In genomic region chr7:82581802-82582201, GRCm38 (mm10) we compare ENCODE assay signal across 26 mouse cellular contexts.
DNase-seq lines count a peak whose midpoint lies in the region; ATAC-seq and TF ChIP-seq lines count a peak whose summit lies in the region.
"Had no signal": no experiment of that assay in that cellular context is flagged by ENCODE, and none has a peak within 500 bp of the region (broad histone marks: within the 10 kb centered on the region; RNA-seq: fewer than 3 reads in every experiment).

No protein-coding gene starts in this region.

- DNase-seq in heart, adult 11 months, result peak; percentile 8
- DNase-seq in heart, adult 18-20 months, result no peak
- no peak for DNase-seq in layer of hippocampus, adult 2 months (ENCODE audit: low spot score in 2 of 2)
- DNase-seq in layer of hippocampus, postnatal 14 days (ENCODE audit: low spot score in 2 of 2), result no peak
- no peak for DNase-seq in left cerebral cortex, postnatal 14 days (ENCODE audit: low spot score in 2 of 2)
- DNase-seq: adrenal gland, adult 8-10 months; adrenal gland, postnatal 14 days; adrenal gland, postnatal 36 days; cerebellum, adult 11-12 months; cerebellum, adult 2 months; cerebellum, adult 9-11 months; cerebellum, postnatal 14 days; embryo, embryonic 11 days had no signal

- no peak overlapping the region for H3K4me3 ChIP-seq in layer of hippocampus, adult 2 months
- H3K4me3 ChIP-seq in midbrain, embryonic 15.5 days, result no peak overlapping the region
- H3K4me3 ChIP-seq: embryonic facial prominence, embryonic 13.5 days; embryonic facial prominence, embryonic 15.5 days; erythroblast, embryonic 14.5 days; forebrain, embryonic 10.5 days; forebrain, embryonic 12.5 days had no signal

- H3K4me2 ChIP-seq in midbrain, embryonic 15.5 days, result no peak overlapping the region
- H3K4me2 ChIP-seq: embryonic facial prominence, embryonic 13.5 days; embryonic facial prominence, embryonic 15.5 days; forebrain, embryonic 12.5 days had no signal

- no peak overlapping the region for H3K9ac ChIP-seq in midbrain, embryonic 15.5 days
- H3K9ac ChIP-seq: embryonic facial prominence, embryonic 13.5 days; embryonic facial prominence, embryonic 15.5 days; forebrain, embryonic 12.5 days had no signal

- no peaks in the 10 kb centered on the region for H3K36me3 ChIP-seq in midbrain, embryonic 15.5 days (replicated peaks)
- H3K36me3 ChIP-seq: embryonic facial prominence, embryonic 13.5 days; embryonic facial prominence, embryonic 15.5 days; forebrain, embryonic 10.5 days; forebrain, embryonic 12.5 days; G1E had no signal

- 0 out of 2 replicates have a peak, but pooled peaks have one; percentile 24 for TF ChIP-seq CTCF in layer of hippocampus, adult 2 months (conservative IDR thresholded peaks at IDR 0.05)

- H3K27ac ChIP-seq in layer of hippocampus, adult 2 months, result no peak overlapping the region
- H3K27ac ChIP-seq in midbrain, embryonic 15.5 days, result no peak overlapping the region
- H3K27ac ChIP-seq: embryonic facial prominence, embryonic 13.5 days; embryonic facial prominence, embryonic 15.5 days; forebrain, embryonic 10.5 days; forebrain, embryonic 12.5 days had no signal

- intact Hi-C loops in left cerebral cortex, postnatal 14 days (cut with DNase I), result no loop called here

- WGBS in midbrain, embryonic 15.5 days, result 60% methylated on average over 5 of the region's 5 CpGs

- no peaks in the 10 kb centered on the region for H3K27me3 ChIP-seq in midbrain, embryonic 15.5 days (replicated peaks)
- H3K27me3 ChIP-seq: embryonic facial prominence, embryonic 13.5 days; embryonic facial prominence, embryonic 15.5 days; forebrain, embryonic 12.5 days; Patski had no signal

- 0 out of 2 replicates have a peak, but pooled peaks have one; percentile 29 for ATAC-seq in common myeloid progenitor, adult 5-6 weeks (replicated peaks; ENCODE audit: low read depth, poor library complexity, severe bottlenecking)
- peak; percentile 58; the same call in 1 of the 2 replicates for ATAC-seq in megakaryocyte, adult 5-6 weeks (ENCODE audit: poor library complexity, severe bottlenecking)
- no peak for ATAC-seq in midbrain, embryonic 15.5 days (replicated peaks)
- ATAC-seq: activated CD4-positive, CD25-positive, alpha-beta regulatory T cell, adult 4 months; forebrain, embryonic 14.5 days; forebrain, embryonic 16.5 days; Patski had no signal

- H3K9me3 ChIP-seq in midbrain, embryonic 15.5 days, result no peaks in the 10 kb centered on the region
- H3K9me3 ChIP-seq: embryonic facial prominence, embryonic 13.5 days; embryonic facial prominence, embryonic 15.5 days; forebrain, embryonic 10.5 days; forebrain, embryonic 12.5 days; G1E had no signal

- H3K4me1 ChIP-seq in midbrain, embryonic 15.5 days, result no peaks in the 10 kb centered on the region
- H3K4me1 ChIP-seq: embryonic facial prominence, embryonic 15.5 days; forebrain, embryonic 10.5 days; forebrain, embryonic 12.5 days had no signal
